Mouse (Mus musculus): ENCODE data around the gene Hspa1a. TPM values are rescaled to one million over a fixed set of nuclear protein-coding genes. Genes with fewer than 3 reads are reported as not detected.

Hspa1a gene
- total RNA-seq, 2 experiments from 2014 or later = 6.8 to 14.1 TPM

DNA sequence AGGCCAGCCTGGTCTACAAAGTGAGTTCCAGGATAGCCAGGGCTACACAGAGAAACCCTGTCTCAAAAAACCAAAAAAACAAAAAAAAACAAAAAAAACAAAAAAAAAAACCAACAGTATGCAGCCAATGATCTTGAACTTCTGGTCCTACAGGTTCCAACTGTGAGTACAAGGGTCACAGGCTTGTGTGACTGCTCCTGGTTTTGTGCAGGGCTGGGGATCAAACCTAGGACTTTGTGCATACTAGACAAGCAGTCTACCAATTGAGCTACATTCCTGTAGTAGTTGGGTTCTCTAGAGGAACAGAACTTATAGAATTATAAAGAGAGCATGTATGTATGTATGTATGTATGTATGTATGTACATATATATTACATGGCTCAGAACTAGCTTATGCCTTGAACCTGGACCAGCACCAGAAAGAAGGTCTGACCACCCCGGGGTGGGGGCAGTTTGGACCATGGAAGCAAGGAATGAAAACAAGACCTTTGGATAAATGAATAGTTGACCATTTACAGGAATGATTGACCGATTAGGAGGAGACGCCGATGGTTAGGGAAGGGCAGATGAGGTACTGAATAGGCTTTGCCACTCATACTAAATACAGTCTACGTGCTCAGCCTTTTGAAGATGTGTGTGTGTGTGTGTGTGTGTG is 25.3 kb downstream of the Hspa1a start:
- intact Hi-C loops (cut with DNase I) = no loop called here
- H3K4me3 ChIP-seq = no peak overlapping the region
- DNase-seq = no peak
- H3K27ac ChIP-seq = no peak overlapping the region
- TF ChIP-seq CTCF (IDR thresholded peaks at IDR 0.05) = no peak

DNA sequence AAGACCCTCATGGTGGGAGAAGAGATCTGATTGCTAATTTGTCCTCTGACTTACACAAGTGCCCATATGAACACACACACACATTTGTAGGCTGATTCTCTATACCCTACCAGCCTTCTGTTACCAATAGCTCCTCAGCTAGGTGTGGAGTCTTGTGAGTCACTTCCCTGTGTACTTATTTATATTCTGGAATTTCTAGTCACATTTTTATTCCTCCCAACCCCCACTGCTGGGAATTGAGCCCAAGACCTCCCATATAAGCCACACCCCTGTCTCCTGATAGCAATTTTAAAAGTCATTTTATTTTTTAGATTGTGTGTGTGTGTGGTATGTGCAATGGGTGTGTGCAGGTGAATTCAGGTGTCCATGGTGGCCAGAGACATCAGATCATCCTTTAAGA is 27.6 kb downstream of the Hspa1a start:
- Histone ChIP-seq H3K27ac (no peak overlapping the region), H3K4me3 (no peak overlapping the region)
- no peak for DNase-seq
- TF ChIP-seq CTCF (IDR thresholded peaks at IDR 0.05) = no peak
- intact Hi-C loops (cut with DNase I) = no loop called here

DNA sequence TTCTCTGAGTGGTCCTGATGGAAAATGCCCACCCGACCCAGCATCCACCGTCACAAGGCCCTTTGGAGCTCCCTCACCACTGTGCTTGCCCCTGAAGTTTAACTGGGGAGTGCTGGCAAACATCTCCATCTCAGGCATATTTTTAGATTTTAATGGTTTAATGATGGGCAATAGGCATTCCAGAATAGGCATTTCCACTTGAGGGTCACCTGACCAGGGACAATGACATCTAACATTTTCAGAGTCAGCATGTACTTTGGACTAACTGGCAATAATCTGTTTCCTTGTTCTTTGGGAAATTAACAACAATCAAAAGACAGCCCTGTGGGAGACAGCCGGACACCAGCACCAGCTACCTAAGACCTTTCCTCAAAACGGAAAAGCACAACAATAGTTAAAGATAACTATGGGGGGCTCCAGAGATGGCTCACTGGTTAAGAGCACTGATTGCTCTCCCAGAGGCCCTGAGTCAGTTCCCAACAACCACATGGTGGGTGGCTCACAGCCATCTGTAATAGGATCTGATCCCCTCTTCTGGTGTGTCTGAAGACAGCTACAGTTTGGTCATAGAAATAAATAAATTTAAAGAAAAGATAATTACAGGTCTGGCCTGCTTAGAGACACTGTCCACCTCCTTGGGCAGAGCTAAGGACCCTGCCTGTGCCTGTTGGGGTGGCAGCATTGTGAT is 28.7 kb downstream of the Hspa1a start:
- intact Hi-C loops (cut with DNase I) = no loop called here

DNA sequence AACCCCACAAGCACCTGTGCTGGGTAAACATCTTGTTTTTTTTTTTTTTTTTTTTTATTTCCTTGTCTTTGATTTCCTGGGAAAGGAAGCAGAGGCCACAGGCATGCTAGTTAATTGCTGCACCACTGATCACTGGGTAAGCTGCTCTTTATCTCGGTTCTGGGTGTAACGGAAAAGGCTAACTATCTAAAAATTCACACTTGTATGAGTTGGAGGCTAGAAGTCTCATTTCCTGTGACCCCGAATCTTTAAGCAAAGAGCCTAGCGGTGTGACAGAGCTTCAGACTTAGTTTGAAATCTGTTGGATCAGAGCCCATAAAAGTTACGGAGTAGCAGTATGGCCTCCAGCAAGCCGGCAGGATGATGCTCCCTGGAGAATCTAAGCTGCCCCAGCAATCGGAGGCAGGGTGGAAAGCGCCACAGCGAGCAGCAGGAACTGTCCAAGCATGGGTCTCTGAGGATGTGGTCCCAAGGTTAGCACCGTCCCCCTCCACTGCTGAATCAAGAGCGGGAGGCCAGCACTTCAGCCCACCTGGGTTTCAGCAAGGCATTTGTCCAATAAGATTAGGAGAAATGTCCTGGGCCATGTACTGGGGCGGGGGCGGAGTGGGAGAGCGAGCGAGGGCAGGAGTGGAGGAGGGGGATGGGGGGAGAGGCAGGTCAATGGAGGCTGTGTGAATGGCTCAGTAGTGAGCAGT is 30.5 kb downstream of the Hspa1a start:
- TF ChIP-seq CTCF (IDR thresholded peaks at IDR 0.05) = no peak
- intact Hi-C loops (cut with DNase I) = no loop called here
- Histone ChIP-seq H3K4me3 (peak overlapping the region; percentile 68), H3K27ac (peak overlapping the region; percentile 70)
- DNase-seq = no peak

More for the DNA sequence above, 28.7 kb downstream of the Hspa1a start:
- DNase-seq = no peak
- no peak for TF ChIP-seq CTCF (IDR thresholded peaks at IDR 0.05)
- no peak overlapping the region for H3K27ac ChIP-seq
- H3K4me3 ChIP-seq = no peak overlapping the region

DNA sequence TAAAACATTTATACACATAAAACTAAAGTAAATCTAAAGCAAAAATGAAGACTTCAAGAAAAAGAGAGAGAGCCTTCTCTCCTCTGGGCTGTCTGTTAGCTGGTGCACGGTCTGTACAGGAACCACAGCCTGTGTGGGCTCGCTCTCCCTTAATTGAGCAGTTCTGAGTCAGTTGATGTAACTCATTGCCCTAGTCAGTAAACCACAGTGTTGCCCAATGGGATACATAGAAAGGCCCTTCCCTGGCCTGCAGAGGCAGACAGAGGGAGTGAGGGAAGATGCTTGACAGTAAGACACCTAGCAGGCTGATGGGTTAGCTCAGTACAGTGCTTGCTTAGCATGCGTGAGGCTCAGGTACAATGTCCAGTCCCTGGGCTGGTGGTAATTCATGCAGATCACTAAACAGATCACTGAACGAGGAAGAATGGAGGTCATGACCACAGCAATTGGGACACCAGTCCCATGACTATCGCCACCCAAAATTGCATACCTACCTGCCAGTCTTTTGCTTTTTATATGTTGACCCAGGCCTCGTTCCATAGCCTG is 33.9 kb downstream of the Hspa1a start:
- TF ChIP-seq CTCF (IDR thresholded peaks at IDR 0.05) = no peak
- H3K4me3 ChIP-seq = no peak overlapping the region
- H3K27ac ChIP-seq = no peak overlapping the region
- intact Hi-C loops (cut with DNase I) = loop anchor here (10.0 kb wide), 1 partner anchor 47 kb away; the partner anchor contains the start of gene Lsm2
- no peak for DNase-seq

DNA sequence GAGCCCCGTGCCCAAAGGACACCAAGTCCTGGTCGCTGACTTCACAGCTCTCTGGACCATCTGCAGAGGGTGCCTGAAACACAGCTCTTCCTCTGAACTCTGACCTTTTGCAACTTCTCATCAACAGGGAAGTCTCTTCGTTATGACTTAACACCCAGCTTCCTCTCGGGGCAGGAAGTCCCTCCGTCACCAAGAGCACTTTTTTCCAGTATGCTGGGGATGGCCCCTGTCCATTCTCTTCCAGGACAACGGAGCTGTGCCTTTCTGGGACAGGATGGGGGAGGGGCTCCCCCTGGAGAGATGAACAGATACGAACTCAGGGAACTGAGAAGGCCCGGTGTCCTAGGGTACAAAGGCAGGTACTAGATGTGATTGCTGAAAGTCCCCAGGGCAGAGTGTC is 37.1 kb downstream of the Hspa1a start:
- DNase-seq = no peak
- peak overlapping the region; percentile 48 for H3K27ac ChIP-seq
- intact Hi-C loops (cut with DNase I) = loop anchor here (10.0 kb wide), 1 partner anchor 50 kb away; the partner anchor contains the start of gene Lsm2

DNA sequence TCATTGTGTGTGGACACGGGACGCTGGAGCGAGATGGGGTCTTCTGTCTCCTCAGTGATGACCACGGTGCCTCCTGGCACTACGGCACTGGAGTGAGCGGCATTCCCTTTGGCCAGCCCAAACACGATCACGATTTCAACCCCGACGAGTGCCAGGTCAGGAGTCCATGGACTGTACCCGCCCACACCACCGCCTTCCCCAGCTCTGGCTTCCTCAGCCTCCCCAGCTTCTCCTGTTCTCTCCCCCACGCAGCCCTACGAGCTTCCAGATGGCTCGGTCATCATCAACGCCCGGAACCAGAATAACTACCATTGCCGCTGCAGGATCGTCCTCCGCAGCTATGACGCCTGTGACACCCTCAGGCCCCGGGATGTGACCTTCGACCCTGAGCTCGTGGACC is 37.9 kb downstream of the Hspa1a start:
- H3K27ac ChIP-seq = peak overlapping the region; percentile 48
- intact Hi-C loops (cut with DNase I) = loop anchor here (10.0 kb wide), 1 partner anchor 51 kb away; the partner anchor contains the start of gene Lsm2
- DNase-seq = no peak
- peak overlapping the region; percentile 55 for H3K4me3 ChIP-seq
- no peak for TF ChIP-seq CTCF (IDR thresholded peaks at IDR 0.05)

More for the DNA sequence above, 37.1 kb downstream of the Hspa1a start:
- peak overlapping the region; percentile 55 for H3K4me3 ChIP-seq
- no peak for TF ChIP-seq CTCF (IDR thresholded peaks at IDR 0.05)

DNA sequence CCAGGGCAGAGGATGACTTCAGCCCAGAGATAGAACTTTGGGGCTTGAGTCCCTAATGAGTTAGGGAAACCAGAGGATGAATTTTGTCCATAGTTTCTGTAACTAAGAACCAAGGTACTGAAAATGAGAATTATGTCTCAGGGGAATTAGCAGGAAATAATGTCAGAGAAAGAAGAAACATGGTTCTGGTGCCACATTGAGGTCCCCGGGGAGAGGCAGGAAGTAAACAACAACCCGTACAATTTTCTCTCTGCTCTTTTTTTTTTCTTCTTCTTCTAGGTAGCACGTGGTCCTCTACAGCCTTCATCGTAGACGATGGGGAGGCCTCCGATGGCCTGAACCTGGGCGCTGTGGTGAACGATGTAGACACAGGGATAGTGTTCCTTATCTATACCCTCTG is 39.7 kb downstream of the Hspa1a start:
- no peak for TF ChIP-seq CTCF (IDR thresholded peaks at IDR 0.05)
- Histone ChIP-seq H3K4me3 (peak overlapping the region; percentile 89), H3K27ac (peak overlapping the region; percentile 94; the same call in 1 of the 2 replicates)
- no peak for DNase-seq
- intact Hi-C loops (cut with DNase I) = loop anchor here (10.0 kb wide), 1 partner anchor 53 kb away; the partner anchor contains the start of gene Lsm2

DNA sequence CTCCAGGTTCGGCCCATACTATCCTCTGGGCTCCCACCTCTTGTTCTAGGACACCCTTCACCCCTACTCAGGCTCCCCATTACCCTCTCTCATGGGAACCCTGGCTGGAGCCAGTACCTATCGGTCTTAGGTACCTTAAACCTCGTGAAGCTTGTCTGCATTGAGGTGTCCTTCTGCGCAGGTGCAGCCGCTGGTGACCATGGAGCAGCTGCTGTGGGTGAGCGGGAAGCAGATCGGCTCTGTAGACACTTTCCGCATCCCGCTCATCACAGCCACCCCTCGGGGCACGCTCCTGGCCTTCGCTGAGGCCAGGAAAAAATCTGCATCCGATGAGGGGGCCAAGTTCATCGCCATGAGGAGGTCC is 40.2 kb downstream of the Hspa1a start:
- no peak for DNase-seq
- intact Hi-C loops (cut with DNase I) = loop anchor here (2.0 to 10.0 kb wide), 2 partner anchors 19 to 53 kb away; partner anchors contain the start of gene Lsm2
- TF ChIP-seq CTCF (IDR thresholded peaks at IDR 0.05) = no peak
- peak overlapping the region; percentile 94 for H3K27ac ChIP-seq
- peak overlapping the region; percentile 89 for H3K4me3 ChIP-seq

DNA sequence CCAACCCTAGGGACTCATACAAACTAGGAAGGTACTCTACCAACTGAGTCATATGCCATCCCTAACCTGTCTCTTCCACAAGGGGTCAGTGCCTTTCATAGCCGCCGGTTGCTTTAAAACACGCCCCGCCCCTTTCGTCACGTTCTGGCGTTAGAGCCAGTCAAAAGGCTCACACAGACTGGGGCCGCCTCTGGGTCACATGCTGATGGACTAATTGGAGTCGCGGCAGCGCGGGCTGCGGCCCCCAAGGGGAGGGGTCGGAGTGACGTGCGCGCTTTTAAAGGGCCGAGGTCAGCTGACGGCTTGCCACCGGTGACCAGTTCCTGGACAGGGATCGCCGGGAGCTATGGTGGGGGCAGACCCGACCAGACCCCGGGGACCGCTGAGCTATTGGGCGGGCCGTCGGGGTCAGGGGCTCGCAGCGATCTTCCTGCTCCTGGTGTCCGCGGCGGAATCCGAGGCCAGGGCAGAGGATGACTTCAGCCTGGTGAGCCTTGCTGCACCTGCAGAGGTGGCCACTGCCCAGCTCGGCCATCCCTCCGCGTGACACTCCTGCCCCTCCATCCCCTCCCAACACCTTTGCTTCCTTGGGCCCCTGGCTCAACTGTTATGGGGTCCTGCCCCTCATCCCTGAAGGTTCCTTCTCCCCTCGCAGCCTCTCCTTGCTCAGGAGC is 40.8 kb downstream of the Hspa1a start, which contains the start of gene Neu1:
TSS of gene Neu1 (plus strand) at position 193 of the 674 bp plus-strand sequence.
- DNase-seq = peak; percentile 99
- TF ChIP-seq CTCF (IDR thresholded peaks at IDR 0.05) = peak; percentile 84

DNA sequence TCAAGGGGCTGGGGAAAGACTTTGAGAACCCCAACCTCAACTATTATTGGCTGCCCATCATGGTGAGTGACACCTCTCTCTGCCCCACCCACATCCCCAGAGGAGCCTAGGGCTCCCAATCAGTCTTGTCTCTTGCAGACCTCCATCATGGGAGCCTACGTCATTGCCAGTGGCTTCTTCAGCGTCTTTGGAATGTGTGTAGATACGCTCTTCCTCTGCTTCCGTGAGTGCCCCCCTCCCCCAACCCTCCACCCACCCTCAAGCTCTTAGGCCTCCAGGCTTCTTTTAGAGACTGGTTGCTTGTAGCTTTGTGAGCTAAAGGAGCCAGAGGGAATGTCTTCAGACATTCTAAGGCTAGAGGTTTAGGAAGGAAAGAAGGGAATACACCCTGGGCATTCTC is 43.1 kb downstream of the Hspa1a start:
- intact Hi-C loops (cut with DNase I) = no loop called here
- Histone ChIP-seq H3K27ac (no peak overlapping the region), H3K4me3 (no peak overlapping the region)
- TF ChIP-seq CTCF (IDR thresholded peaks at IDR 0.05) = no peak
- no peak for DNase-seq

More for the DNA sequence above, 40.8 kb downstream of the Hspa1a start, which contains the start of gene Neu1:
- intact Hi-C loops (cut with DNase I) = loop anchor here (2.0 to 10.0 kb wide), 2 partner anchors 20 to 54 kb away; partner anchors contain the start of gene Lsm2
- peak within 1 kb of the TSS; percentile 89 for H3K4me3 ChIP-seq
- peak within 1 kb of the TSS; percentile 94 for H3K27ac ChIP-seq

Measured in gastrocnemius, adult 2 months (tissue).